Mouse (Mus musculus) heart, embryonic 14.5 days (tissue): Measurements from ENCODE around the gene Nemf. TPM values are rescaled to one million over a fixed set of nuclear protein-coding genes. Genes with fewer than 3 reads are reported as not detected.
A peak's percentile ranks its signal among the peaks of the same experiment; 100 is the strongest.

Source experiments
- ATAC-seq: fragments of 200-750 bp; cut with Nextera tagmentation; 2 replicates; pipeline ENCODE4 v1.8.0; 2017; ENCODE audit warnings: low read depth, moderate TSS enrichment; ENCODE audit not compliant: insufficient number of reproducible peaks, insufficient read depth, low FRiP score
- H3K27ac ChIP-seq, 2 experiments: fragments of 200-500 bp in 1 of 2; fragments of 300-500 bp in 1 of 2; sonication (generic) in 1 of 2; replicated peaks in 1 of 2; 2 replicates each; pipeline ENCODE4 v1.5.1; 2012 to 2014; ENCODE audit warnings: low read depth in 2 of 2, low read length in 2 of 2, control low read depth in 1 of 2, mild to moderate bottlenecking in 1 of 2, mixed read lengths in 1 of 2; ENCODE audit not compliant: control insufficient read depth in 1 of 2, insufficient read depth in 1 of 2
- H3K27me3 ChIP-seq: fragments of 300-500 bp; sonication (generic); 2 replicates; pipeline ENCODE4 v1.6.1; 2014; ENCODE audit warnings: mild to moderate bottlenecking, low read length, control low read depth; ENCODE audit not compliant: control insufficient read depth, insufficient read depth
- H3K36me3 ChIP-seq: fragments of 300-500 bp; sonication (generic); 2 replicates; pipeline ENCODE4 v1.6.1; 2014; ENCODE audit warnings: mild to moderate bottlenecking, control low read depth, low read length, mixed read lengths; ENCODE audit not compliant: control insufficient read depth, insufficient read depth
- H3K4me1 ChIP-seq, 2 experiments: fragments of 200-500 bp in 1 of 2; fragments of 300-500 bp in 1 of 2; sonication (generic) in 1 of 2; 2 replicates each; pipeline ENCODE4 v1.6.1; 2012 to 2014; ENCODE audit warnings: low read length in 2 of 2, control low read depth in 1 of 2, mixed read lengths in 1 of 2; ENCODE audit not compliant: control insufficient read depth in 2 of 2, insufficient read depth in 2 of 2
- H3K4me2 ChIP-seq: fragments of 300-500 bp; sonication (generic); 2 replicates; pipeline ENCODE4 v1.6.1; 2014; ENCODE audit warnings: mild to moderate bottlenecking, low read length
- H3K4me3 ChIP-seq, 2 experiments: fragments of 200-500 bp in 1 of 2; fragments of 300-500 bp in 1 of 2; sonication (generic) in 1 of 2; 2 replicates each; pipeline ENCODE4 v1.5.1; 2012 to 2014; ENCODE audit warnings: low read length in 2 of 2, mild to moderate bottlenecking in 2 of 2, control low read depth in 1 of 2, low read depth in 1 of 2, moderate library complexity in 1 of 2; ENCODE audit not compliant: control insufficient read depth in 1 of 2, insufficient read depth in 1 of 2
- H3K9ac ChIP-seq: fragments of 300-500 bp; sonication (generic); 2 replicates; pipeline ENCODE4 v1.6.1; 2014; ENCODE audit warnings: mild to moderate bottlenecking, low read length
- H3K9me3 ChIP-seq: fragments of 300-500 bp; sonication (generic); 2 replicates; pipeline ENCODE4 v1.6.1; 2016; ENCODE audit warnings: low read length, control low read depth; ENCODE audit not compliant: control insufficient read depth
- WGBS: fragments of 180-500 bp; shearing (Covaris S2); extraction: QIAGEN DNeasy Blood & Tissue Kit; methylation state at CpG from one replicate; pipeline ENCODE4 v1.1.7; 2014; 5-methylcytosine and 5-hydroxymethylcytosine counted together
- polyA plus RNA-seq: library from polyadenylated mRNA; unstranded; fragments of >200 nt; fragmentation: Nextera tagmentation; extraction: Ambion mirVana; gene quantifications from 2 replicates; pipeline ENCODE4 v1.2.1, GENCODE M21; 2014

Nemf gene
- polyA plus RNA-seq, 1 experiment from 2014 or later, result 62.9 TPM

GRCm38 (mm10) chr12:69349928-69350327, 7.0 kb downstream of the Nemf start:
- peaks cover 93% of the 10 kb centered on the region for H3K36me3 ChIP-seq
- no peak for ATAC-seq
- WGBS, result 91% methylated on average over 2 of the region's 2 CpGs

GRCm38 (mm10) chr12:69333547-69333946, 23.4 kb downstream of the Nemf start:
- H3K4me1 ChIP-seq, result no peaks in the 10 kb centered on the region
- 79% methylated on average over 2 of the region's 2 CpGs for WGBS
- H3K27ac ChIP-seq, result no peak overlapping the region
- ATAC-seq, result no peak
- H3K9me3 ChIP-seq, result no peaks in the 10 kb centered on the region
- no peak overlapping the region for H3K4me2 ChIP-seq
- H3K36me3 ChIP-seq, result peaks cover 89% of the 10 kb centered on the region
- H3K4me3 ChIP-seq, result no peak overlapping the region
- H3K27me3 ChIP-seq, result no peaks in the 10 kb centered on the region
- H3K9ac ChIP-seq, result no peak overlapping the region

More at GRCm38 (mm10) chr12:69349928-69350327, 7.0 kb downstream of the Nemf start:
- no peaks in the 10 kb centered on the region for H3K9me3 ChIP-seq
- H3K9ac ChIP-seq, result no peak overlapping the region
- no peaks in the 10 kb centered on the region for H3K27me3 ChIP-seq
- H3K4me2 ChIP-seq, result no peak overlapping the region
- no peaks in the 10 kb centered on the region for H3K4me1 ChIP-seq
- no peak overlapping the region for H3K27ac ChIP-seq
- H3K4me3 ChIP-seq, result no peak overlapping the region

- 91% methylated on average over 1 of the region's 1 CpGs for WGBS
- no peaks in the 10 kb centered on the region for H3K4me1 ChIP-seq
These were observed 24.8 kb downstream of the Nemf start for GRCm38 (mm10) chr12:69332147-69332546.

GRCm38 (mm10) chr12:69331187-69331586, 25.8 kb downstream of the Nemf start:
- Histone ChIP-seq H3K4me1 (no peaks in the 10 kb centered on the region), H3K36me3 (peaks cover 84% of the 10 kb centered on the region), H3K27ac (no peak overlapping the region), H3K4me2 (no peak overlapping the region), H3K4me3 (no peak overlapping the region), H3K9me3 (no peaks in the 10 kb centered on the region), H3K27me3 (no peaks in the 10 kb centered on the region), H3K9ac (no peak overlapping the region)
- 93% methylated on average over 3 of the region's 3 CpGs for WGBS
- no peak for ATAC-seq

More at GRCm38 (mm10) chr12:69332147-69332546, 24.8 kb downstream of the Nemf start:
- Histone ChIP-seq H3K27ac (no peak overlapping the region), H3K9me3 (no peaks in the 10 kb centered on the region), H3K36me3 (peaks cover 83% of the 10 kb centered on the region), H3K4me2 (no peak overlapping the region), H3K4me3 (no peak overlapping the region), H3K27me3 (no peaks in the 10 kb centered on the region), H3K9ac (no peak overlapping the region)
- no peak for ATAC-seq

- peak; percentile 66; the same call in 1 of the 2 replicates for ATAC-seq
- peaks cover 82% of the 10 kb centered on the region for H3K36me3 ChIP-seq
- H3K4me3 ChIP-seq, result no peak overlapping the region
- peak overlapping the region; percentile 64 to 76 for H3K27ac ChIP-seq
- H3K4me2 ChIP-seq, result no peak overlapping the region
- H3K4me1 ChIP-seq, result peaks cover 6 to 17% of the 10 kb centered on the region in 2 experiments
- H3K27me3 ChIP-seq, result no peaks in the 10 kb centered on the region
- H3K9me3 ChIP-seq, result no peaks in the 10 kb centered on the region
- no peak overlapping the region for H3K9ac ChIP-seq
These were observed 38.5 kb downstream of the Nemf start for GRCm38 (mm10) chr12:69318431-69318830.

GRCm38 (mm10) chr12:69309659-69310058, 47.3 kb downstream of the Nemf start:
- Histone ChIP-seq H3K36me3 (peaks cover 96% of the 10 kb centered on the region), H3K27ac (no peak overlapping the region), H3K9me3 (no peaks in the 10 kb centered on the region), H3K4me3 (no peak overlapping the region), H3K4me2 (no peak overlapping the region), H3K9ac (no peak overlapping the region), H3K4me1 (no peaks in the 10 kb centered on the region), H3K27me3 (no peaks in the 10 kb centered on the region)
- ATAC-seq, result no peak
- WGBS, result 95% methylated on average over 4 of the region's 4 CpGs

- Histone ChIP-seq H3K4me3 (no peak overlapping the region), H3K4me2 (no peak overlapping the region), H3K9ac (no peak overlapping the region), H3K27me3 (no peaks in the 10 kb centered on the region), H3K27ac (no peak overlapping the region), H3K9me3 (no peaks in the 10 kb centered on the region), H3K4me1 (no peaks in the 10 kb centered on the region), H3K36me3 (peaks cover 99% of the 10 kb centered on the region)
- WGBS, result 88% methylated on average over 7 of the region's 7 CpGs
- ATAC-seq, result no peak
These were observed 50.6 kb downstream of the Nemf start for GRCm38 (mm10) chr12:69306333-69306732.

GRCm38 (mm10) chr12:69304051-69304450, 52.9 kb downstream of the Nemf start:
- H3K4me2 ChIP-seq, result no peak overlapping the region
- 75% methylated on average over 2 of the region's 2 CpGs for WGBS
- no peak overlapping the region for H3K4me3 ChIP-seq
- H3K9ac ChIP-seq, result no peak overlapping the region
- peaks cover 3 to 4% of the 10 kb centered on the region in 2 experiments for H3K4me1 ChIP-seq
- no peaks in the 10 kb centered on the region for H3K9me3 ChIP-seq
- no peak overlapping the region for H3K27ac ChIP-seq
- H3K36me3 ChIP-seq, result peaks cover 91% of the 10 kb centered on the region
- ATAC-seq, result no peak
- H3K27me3 ChIP-seq, result no peaks in the 10 kb centered on the region
